Mouse (Mus musculus): ENCODE measurements around the gene Whamm. TPM values are rescaled to one million over a fixed set of nuclear protein-coding genes. Genes with fewer than 3 reads are reported as not detected.
A peak's percentile ranks its signal among the peaks of the same experiment; 100 is the strongest.

The Whamm gene
- total RNA-seq, 2 experiments from 2014 or later: 12.3 to 21.0 TPM

GRCm38 (mm10) chr7:81560101-81561049 is 10.7 kb upstream of the Whamm start:
- no peak for DNase-seq (ENCODE audit: low spot score in 2 of 2)
- intact Hi-C loops (cut with DNase I): no loop called here

GRCm38 (mm10) chr7:81561211-81561610 is 9.9 kb upstream of the Whamm start:
- intact Hi-C loops (cut with DNase I): no loop called here
- DNase-seq (ENCODE audit: low spot score in 2 of 2): no peak

- no peak for DNase-seq (ENCODE audit: low spot score in 2 of 2)
- intact Hi-C loops (cut with DNase I): no loop called here
Observed at GRCm38 (mm10) chr7:81563506-81564015, 7.5 kb upstream of the Whamm start.

- intact Hi-C loops (cut with DNase I): no loop called here
- DNase-seq (ENCODE audit: low spot score in 2 of 2): no peak
Observed at GRCm38 (mm10) chr7:81564766-81565165, 6.3 kb upstream of the Whamm start.

- DNase-seq (ENCODE audit: low spot score in 2 of 2): peak; percentile 29 to 33
- intact Hi-C loops (cut with DNase I): no loop called here
Observed at GRCm38 (mm10) chr7:81565381-81566055, 5.5 kb upstream of the Whamm start.

- no peak for DNase-seq (ENCODE audit: low spot score in 2 of 2)
- intact Hi-C loops (cut with DNase I): no loop called here
Observed at GRCm38 (mm10) chr7:81566332-81566731, 4.7 kb upstream of the Whamm start.

GRCm38 (mm10) chr7:81566892-81567291 is 4.2 kb upstream of the Whamm start, which contains the start of gene Fsd2:
TSS of gene Fsd2 (minus strand) at chr7:81566944.
- DNase-seq (ENCODE audit: low spot score in 2 of 2): no peak
- intact Hi-C loops (cut with DNase I): no loop called here

GRCm38 (mm10) chr7:81567396-81567795 is 3.7 kb upstream of the Whamm start:
- intact Hi-C loops (cut with DNase I): no loop called here
- DNase-seq (ENCODE audit: low spot score in 2 of 2): no peak

- DNase-seq (ENCODE audit: low spot score in 2 of 2): no peak
- intact Hi-C loops (cut with DNase I): loop anchor here (2.0 to 10.0 kb wide), 3 partner anchors 48 to 205 kb away; partner anchors contain the start of gene Cpeb1
Observed at GRCm38 (mm10) chr7:81569851-81570250, 1.2 kb upstream of the Whamm start.

GRCm38 (mm10) chr7:81570271-81570670 is 795 bp upstream of the Whamm start:
- intact Hi-C loops (cut with DNase I): loop anchor here (2.0 to 10.0 kb wide), 3 partner anchors 48 to 205 kb away; partner anchors contain the start of gene Cpeb1
- no peak for DNase-seq (ENCODE audit: low spot score in 2 of 2)

- no peak for DNase-seq (ENCODE audit: low spot score in 2 of 2)
- intact Hi-C loops (cut with DNase I): loop anchor here (2.0 to 10.0 kb wide), 3 partner anchors 48 to 204 kb away; partner anchors contain the start of gene Cpeb1
Observed at GRCm38 (mm10) chr7:81570752-81571107, 336 bp upstream of the Whamm start.

GRCm38 (mm10) chr7:81571941-81572441 is 925 bp downstream of the Whamm start:
- intact Hi-C loops (cut with DNase I): loop anchor here (2.0 to 10.0 kb wide), 3 partner anchors 50 to 203 kb away; partner anchors contain the start of gene Cpeb1
- DNase-seq (ENCODE audit: low spot score in 2 of 2): no peak

GRCm38 (mm10) chr7:81572610-81573268 is 1.7 kb downstream of the Whamm start:
- DNase-seq (ENCODE audit: low spot score in 2 of 2): no peak
- intact Hi-C loops (cut with DNase I): loop anchor here (5.0 to 10.0 kb wide), 2 partner anchors 50 to 202 kb away; no protein-coding TSS in a partner anchor

GRCm38 (mm10) chr7:81573397-81573796 is 2.3 kb downstream of the Whamm start:
- intact Hi-C loops (cut with DNase I): loop anchor here (5.0 to 10.0 kb wide), 2 partner anchors 51 to 201 kb away; no protein-coding TSS in a partner anchor
- no peak for DNase-seq (ENCODE audit: low spot score in 2 of 2)

GRCm38 (mm10) chr7:81573821-81574220 is 2.8 kb downstream of the Whamm start:
- DNase-seq (ENCODE audit: low spot score in 2 of 2): no peak
- intact Hi-C loops (cut with DNase I): loop anchor here (5.0 to 10.0 kb wide), 2 partner anchors 52 to 201 kb away; no protein-coding TSS in a partner anchor

- DNase-seq (ENCODE audit: low spot score in 2 of 2): no peak
- intact Hi-C loops (cut with DNase I): loop anchor here (10.0 kb wide), 1 partner anchor 199 kb away; no protein-coding TSS in a partner anchor
Observed at GRCm38 (mm10) chr7:81575606-81576005, 4.5 kb downstream of the Whamm start.

- DNase-seq (ENCODE audit: low spot score in 2 of 2): no peak
- intact Hi-C loops (cut with DNase I): loop anchor here (10.0 kb wide), 1 partner anchor 197 kb away; no protein-coding TSS in a partner anchor
Observed at GRCm38 (mm10) chr7:81577872-81578271, 6.8 kb downstream of the Whamm start.

GRCm38 (mm10) chr7:81578413-81578812 is 7.3 kb downstream of the Whamm start:
- intact Hi-C loops (cut with DNase I): loop anchor here (10.0 kb wide), 1 partner anchor 196 kb away; no protein-coding TSS in a partner anchor

GRCm38 (mm10) chr7:81579312-81579711 is 8.2 kb downstream of the Whamm start:
- intact Hi-C loops (cut with DNase I): loop anchor here (10.0 kb wide), 1 partner anchor 195 kb away; no protein-coding TSS in a partner anchor

More at GRCm38 (mm10) chr7:81578413-81578812, 7.3 kb downstream of the Whamm start:
- no peak for DNase-seq (ENCODE audit: low spot score in 2 of 2)

More at GRCm38 (mm10) chr7:81579312-81579711, 8.2 kb downstream of the Whamm start:
- DNase-seq (ENCODE audit: low spot score in 2 of 2): no peak

Measured in left cerebral cortex, postnatal 36 days (tissue).